Mouse (Mus musculus) megakaryocyte, embryonic 14.5 days (primary cell): Measurements from ENCODE around the gene Bach1.

ENCODE experiments used
- FLI1 ChIP-seq: IDR thresholded peaks from 2 replicates; pipeline ENCODE4 v1.6.1; 2012; ENCODE audit warnings: low read length, inconsistent platforms, mixed read lengths
- GATA1 ChIP-seq: IDR thresholded peaks from 3 replicates; pipeline ENCODE4 v1.6.1; 2012; ENCODE audit warnings: mixed read lengths, low read length, inconsistent platforms, borderline replicate concordance

DNA sequence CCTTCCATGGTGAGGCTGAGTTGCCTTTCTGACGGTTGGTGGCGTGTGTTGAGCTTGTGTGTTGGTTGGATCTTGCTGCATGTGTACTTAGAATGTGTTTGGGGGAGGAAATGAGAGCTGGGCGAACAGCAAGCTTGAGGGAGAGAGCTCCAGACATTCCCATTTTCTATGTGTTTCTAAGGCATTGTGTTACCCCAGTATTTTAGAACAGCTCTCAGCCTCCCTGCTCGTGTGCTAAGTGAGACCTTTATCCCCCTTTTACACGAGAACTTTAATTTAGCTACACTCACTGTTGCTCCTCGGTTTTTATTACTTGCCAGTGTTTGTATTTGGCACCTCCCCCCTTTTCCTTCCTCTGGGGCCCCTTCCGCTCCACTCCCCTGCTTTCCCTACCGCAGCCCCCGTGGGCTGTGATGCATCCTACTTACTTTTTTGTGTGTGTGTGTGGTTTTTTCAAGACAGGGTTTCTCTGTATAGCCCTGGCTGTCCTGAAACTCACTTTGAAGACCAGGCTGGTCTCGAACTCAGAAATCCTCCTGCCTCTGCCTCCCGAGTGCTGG, 44.6 kb upstream of the Bach1 start:
- TF ChIP-seq GATA1, result no peak
- TF ChIP-seq FLI1, result no peak
